Mouse (Mus musculus) splenic B cell, adult 2 months (primary cell): ENCODE measurements around the gene Smarcc2.
"Not testable (repeated sequence)": the region's sequence is repeated elsewhere in the genome, so short reads cannot be mapped to it uniquely, and the experiment has no call there.

Experiments used
- DNase-seq: peaks from one replicate; pipeline ENCODE4 v3.0.0-alpha.2; 2011; ENCODE audit warnings: low read depth, low spot score
- H3K27me3 ChIP-seq: 2 replicates; pipeline ENCODE4 v1.6.1; 2012; ENCODE audit warnings: mild to moderate bottlenecking, low read length, moderate library complexity, mixed read lengths; ENCODE audit not compliant: control insufficient read depth, poor library complexity, insufficient read depth, severe bottlenecking
- H3K36me3 ChIP-seq: 2 replicates; pipeline ENCODE4 v1.6.1; 2012; ENCODE audit warnings: mild to moderate bottlenecking, low read length, moderate library complexity, mixed read lengths; ENCODE audit not compliant: control insufficient read depth, poor library complexity, insufficient read depth, severe bottlenecking

The Smarcc2 gene

GRCm38 (mm10) chr10:128493695-128494666 is 34.9 kb downstream of the Smarcc2 start, which contains the start of gene Myl6:
Gene Myl6, minus strand, starts transcription at chr10:128494145.
- Histone ChIP-seq H3K27me3 (no peaks in the 10 kb centered on the region), H3K36me3 (peaks cover 2% of the 10 kb centered on the region)
- DNase-seq, result peak; percentile 98

DNA sequence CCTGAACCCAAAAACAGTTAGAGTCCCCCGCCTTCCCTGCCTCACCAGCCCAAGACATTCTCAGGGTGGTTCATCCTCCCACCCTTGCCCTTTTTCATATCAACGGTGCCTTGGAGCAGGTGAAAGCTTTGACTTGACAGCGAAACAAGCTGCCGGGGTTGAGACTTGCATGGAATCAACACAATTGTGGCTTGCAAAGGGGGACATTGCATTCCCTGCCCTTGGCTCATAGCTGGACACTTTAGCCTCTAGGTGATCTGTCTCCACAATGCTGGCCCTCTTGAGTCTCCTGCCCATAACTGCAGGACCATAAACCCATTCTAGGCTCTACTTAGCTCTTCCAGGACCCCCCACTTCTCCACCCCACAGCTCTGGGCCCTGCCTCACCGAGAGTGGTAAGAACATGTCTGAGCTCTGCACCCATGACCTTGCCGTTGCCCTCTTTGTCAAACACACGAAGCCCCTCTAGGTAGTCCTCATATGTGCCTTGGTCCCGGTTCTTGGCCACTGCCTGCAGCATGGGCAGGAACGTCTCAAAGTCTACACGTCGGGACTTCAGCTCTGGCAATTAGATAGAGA is 35.7 kb downstream of the Smarcc2 start:
- no peaks in the 10 kb centered on the region for H3K36me3 ChIP-seq
- H3K27me3 ChIP-seq, result no peaks in the 10 kb centered on the region
- DNase-seq, result no peak

DNA sequence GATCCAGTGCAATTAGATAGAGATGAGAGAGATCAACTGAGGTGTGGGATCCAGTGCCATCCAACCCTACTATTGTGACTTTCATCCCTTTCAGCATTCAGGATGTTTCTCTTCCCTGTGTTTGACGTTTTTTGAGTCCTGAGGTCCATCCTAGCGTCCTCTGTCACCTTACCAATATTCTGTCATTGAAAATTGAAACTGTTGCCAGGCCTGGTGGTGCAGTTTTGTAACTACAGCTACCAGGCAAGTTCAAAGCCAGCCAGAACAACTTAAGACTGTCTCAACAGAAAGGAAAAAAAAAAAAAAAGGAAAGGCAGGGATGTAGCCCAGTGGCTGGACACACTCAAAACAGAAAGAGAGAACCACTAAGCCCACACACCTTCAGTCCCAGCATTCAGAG is 36.2 kb downstream of the Smarcc2 start:
- no peaks in the 10 kb centered on the region for H3K36me3 ChIP-seq
- no peaks in the 10 kb centered on the region for H3K27me3 ChIP-seq
- DNase-seq, result peak; percentile 33

DNA sequence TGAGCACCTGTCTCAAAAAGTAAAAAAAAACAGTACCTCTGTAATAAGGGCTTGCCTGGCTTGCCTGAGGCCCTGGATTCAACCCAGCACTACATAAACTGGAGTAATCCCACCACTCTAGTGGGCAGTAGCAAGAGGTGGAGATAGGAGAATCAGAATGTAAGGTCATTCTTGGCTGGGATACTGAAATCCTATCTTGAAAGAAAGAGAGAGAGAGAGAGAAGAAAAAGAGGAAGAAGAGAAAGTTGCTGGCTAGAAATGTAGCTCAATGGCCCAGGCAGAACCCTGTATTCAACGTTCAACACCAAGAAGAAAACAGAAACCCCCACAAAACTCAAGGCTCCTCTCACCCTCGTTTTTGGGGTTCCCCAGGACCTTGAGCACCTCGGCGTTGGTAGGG is 36.9 kb downstream of the Smarcc2 start:
- Histone ChIP-seq H3K27me3 (no peaks in the 10 kb centered on the region), H3K36me3 (no peaks in the 10 kb centered on the region)
- no peak for DNase-seq

DNA sequence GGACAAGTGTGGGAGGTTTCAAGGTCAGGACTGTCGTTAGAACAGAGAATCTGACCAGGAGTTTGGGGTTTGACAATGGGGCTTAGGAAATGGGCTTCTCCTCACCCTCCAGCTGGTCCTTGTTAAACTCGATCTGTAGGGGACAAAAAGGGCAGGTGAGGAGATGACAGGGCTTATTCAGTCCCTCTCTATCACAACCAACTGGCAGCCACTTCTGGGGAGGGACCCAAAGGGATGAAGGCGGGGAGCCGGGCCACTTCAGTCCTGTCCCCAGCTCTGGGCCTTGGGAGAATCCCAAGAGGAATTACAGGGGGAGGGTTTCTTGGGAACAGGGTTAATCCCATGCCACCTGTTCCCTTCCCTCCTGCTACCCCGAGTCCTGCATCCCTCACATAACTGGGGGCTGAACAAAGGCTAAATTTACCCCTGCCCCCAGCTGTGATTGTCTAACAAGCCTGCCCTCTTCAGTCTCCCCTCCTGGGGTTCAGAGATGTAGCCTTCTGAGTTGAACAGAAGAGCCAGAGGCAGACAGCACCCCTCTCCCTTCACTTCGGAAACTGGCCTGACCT is 37.5 kb downstream of the Smarcc2 start:
- no peaks in the 10 kb centered on the region for H3K36me3 ChIP-seq
- no peaks in the 10 kb centered on the region for H3K27me3 ChIP-seq
- no peak for DNase-seq

GRCm38 (mm10) chr10:128497134-128497737 is 38.2 kb downstream of the Smarcc2 start:
- Histone ChIP-seq H3K27me3 (no peaks in the 10 kb centered on the region), H3K36me3 (no peaks in the 10 kb centered on the region)
- no peak for DNase-seq

GRCm38 (mm10) chr10:128498590-128498989 is 39.5 kb downstream of the Smarcc2 start, which contains the start of gene Myl6b:
Gene Myl6b, minus strand, starts transcription at chr10:128498685.
- Histone ChIP-seq H3K27me3 (no peaks in the 10 kb centered on the region), H3K36me3 (no peaks in the 10 kb centered on the region)
- DNase-seq, result peak; percentile 98

DNA sequence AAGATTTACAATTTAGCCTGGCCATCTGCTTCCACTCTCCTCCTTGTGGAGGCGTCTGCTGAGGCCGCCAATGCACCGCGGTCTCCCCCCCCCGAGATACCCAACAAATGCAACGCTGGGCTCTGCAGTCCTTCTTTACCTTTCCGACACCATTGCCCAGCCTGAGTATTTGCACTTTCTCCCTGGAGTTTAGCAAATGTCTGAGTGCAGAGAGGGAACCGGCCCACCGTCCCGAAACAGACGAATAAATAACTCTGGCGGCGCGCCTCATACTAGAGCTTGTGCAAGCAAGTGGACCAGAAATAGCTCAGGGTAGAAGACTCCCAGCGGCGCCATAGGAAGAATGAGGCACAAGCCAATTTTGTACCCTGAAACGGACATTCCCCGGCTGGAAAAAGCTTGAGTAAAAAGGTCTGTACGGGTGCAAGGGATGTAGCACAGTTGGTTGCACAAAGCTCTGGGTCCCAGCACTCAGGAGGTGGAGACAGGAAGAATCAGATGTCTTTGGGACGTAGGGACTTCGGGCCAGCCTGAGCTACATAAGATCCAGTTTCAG is 40.1 kb downstream of the Smarcc2 start:
- no peak for DNase-seq
- Histone ChIP-seq H3K36me3 (no peaks in the 10 kb centered on the region), H3K27me3 (no peaks in the 10 kb centered on the region)

DNA sequence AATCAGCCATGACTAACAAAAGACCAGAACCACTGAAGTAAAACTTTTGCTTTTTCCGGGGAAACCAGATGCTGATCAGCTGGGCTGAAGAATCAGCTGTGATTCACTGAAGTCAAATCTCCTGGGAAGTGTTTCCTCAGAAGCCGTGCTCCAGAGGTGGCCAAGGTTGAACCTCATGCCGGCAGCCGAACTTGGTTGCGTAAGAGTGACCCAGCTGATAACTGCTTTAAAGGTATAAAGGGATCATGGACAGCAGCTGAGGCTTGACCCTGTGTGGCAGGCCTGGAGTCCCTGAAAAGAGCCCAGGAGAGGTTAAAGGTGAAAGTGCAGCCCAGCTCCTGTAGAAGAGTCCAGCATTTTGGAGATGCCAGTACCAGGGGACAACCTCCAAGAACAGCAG is 43.3 kb downstream of the Smarcc2 start:
- H3K27me3 ChIP-seq, result no peaks in the 10 kb centered on the region

DNA sequence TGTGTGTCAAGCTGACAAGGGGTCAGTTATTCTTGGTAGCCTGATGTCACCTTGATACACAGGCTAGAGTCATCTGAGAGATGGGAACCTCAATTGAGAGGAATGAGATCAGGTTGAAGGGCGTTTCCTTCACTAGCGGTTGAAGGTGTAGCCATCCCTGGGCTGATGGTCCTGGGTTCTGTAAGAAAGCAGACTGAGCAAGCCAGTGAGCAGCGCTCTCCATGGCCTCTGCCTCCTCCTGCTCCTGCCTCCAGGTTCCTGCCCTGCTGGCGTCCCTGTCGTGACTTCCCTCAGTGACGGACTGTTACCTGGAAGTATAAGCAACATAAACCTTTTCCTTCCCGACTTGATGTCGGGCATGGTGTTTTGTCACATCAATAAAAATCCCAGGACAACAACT is 44.5 kb downstream of the Smarcc2 start:
- Histone ChIP-seq H3K27me3 (no peaks in the 10 kb centered on the region), H3K36me3 (no peaks in the 10 kb centered on the region)
- DNase-seq, result no peak

More for the DNA sequence above, 43.3 kb downstream of the Smarcc2 start:
- no peak for DNase-seq
- H3K36me3 ChIP-seq, result no peaks in the 10 kb centered on the region

DNA sequence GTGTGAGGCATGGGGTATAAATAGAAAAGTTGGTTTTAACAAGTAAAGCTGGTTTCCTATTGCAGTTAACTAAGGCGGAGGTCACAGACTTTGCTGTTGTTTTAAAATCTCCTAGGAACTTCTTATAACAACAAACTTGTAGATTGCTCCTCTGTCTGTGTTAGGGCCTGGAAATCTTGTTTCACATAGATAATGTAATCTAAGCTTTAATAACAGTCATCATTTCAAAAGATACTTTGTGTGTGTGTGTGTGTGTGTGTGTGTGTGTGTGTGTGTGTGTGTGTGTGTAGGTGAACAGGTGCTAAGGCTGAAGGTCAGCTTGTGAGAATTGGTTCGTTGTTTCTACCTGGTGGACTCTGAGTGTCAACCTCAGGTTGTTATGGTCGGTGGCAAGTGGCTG is 45.0 kb downstream of the Smarcc2 start:
- Histone ChIP-seq H3K27me3 (no peaks in the 10 kb centered on the region), H3K36me3 (no peaks in the 10 kb centered on the region)
- DNase-seq, result no peak

- peak; percentile 55 for DNase-seq
- peaks cover 2% of the 10 kb centered on the region; the same call in 1 of the 2 replicates for H3K36me3 ChIP-seq
- H3K27me3 ChIP-seq, result no peaks in the 10 kb centered on the region
These were observed 45.8 kb downstream of the Smarcc2 start for GRCm38 (mm10) chr10:128504641-128505370.

- H3K36me3 ChIP-seq, DNase-seq: not testable (repeated sequence)
These were observed 46.3 kb downstream of the Smarcc2 start for GRCm38 (mm10) chr10:128505371-128505667.

GRCm38 (mm10) chr10:128505974-128506373 is 46.9 kb downstream of the Smarcc2 start:
- peak; percentile 23 for DNase-seq
- peaks cover 5% of the 10 kb centered on the region for H3K36me3 ChIP-seq
- H3K27me3 ChIP-seq, result no peaks in the 10 kb centered on the region

More at GRCm38 (mm10) chr10:128505371-128505667, 46.3 kb downstream of the Smarcc2 start:
- H3K27me3 ChIP-seq, result not testable (repeated sequence)
